9 mouse cellular contexts compared by ENCODE assay signal in genomic region chr13:52565103-52565739, GRCm38 (mm10). TPM values are rescaled to one million over a fixed set of nuclear protein-coding genes. Genes with fewer than 3 reads are reported as not detected.
DNase-seq lines count a peak whose midpoint lies in the region; ATAC-seq and TF ChIP-seq lines count a peak whose summit lies in the region.
"Had no signal": no experiment of that assay in that cellular context is flagged by ENCODE, and none has a peak within 500 bp of the region (broad histone marks: within the 10 kb centered on the region; RNA-seq: fewer than 3 reads in every experiment).

No protein-coding gene starts in this region.

- WGBS in midbrain, embryonic 14.5 days = 71% methylated on average over 18 of the region's 18 CpGs
- 88% methylated on average over 18 of the region's 18 CpGs for WGBS in midbrain, embryonic 10.5 days
- WGBS in midbrain, postnatal 0 days = 69% methylated on average over 18 of the region's 18 CpGs

- no peak overlapping the region for H3K9ac ChIP-seq in midbrain, embryonic 14.5 days (replicated peaks; ENCODE audit: low read length)
- H3K9ac ChIP-seq in midbrain, postnatal 0 days (replicated peaks; ENCODE audit: low read length, poor library complexity, severe bottlenecking) = no peak overlapping the region
- H3K9ac ChIP-seq: liver, embryonic 13.5 days had no signal

- no peaks in the 10 kb centered on the region for H3K9me3 ChIP-seq in midbrain, embryonic 14.5 days (ENCODE audit: control insufficient read depth, low read length)
- no peaks in the 10 kb centered on the region for H3K9me3 ChIP-seq in midbrain, embryonic 10.5 days (replicated peaks)
- no peaks in the 10 kb centered on the region for H3K9me3 ChIP-seq in midbrain, postnatal 0 days (ENCODE audit: low read length)
- H3K9me3 ChIP-seq: liver, embryonic 13.5 days had no signal

- H3K36me3 ChIP-seq in midbrain, embryonic 14.5 days (ENCODE audit: control insufficient read depth, insufficient read depth, low read length) = no peaks in the 10 kb centered on the region
- H3K36me3 ChIP-seq in midbrain, embryonic 10.5 days = no peaks in the 10 kb centered on the region
- H3K36me3 ChIP-seq in midbrain, postnatal 0 days (ENCODE audit: insufficient read depth, low read length) = no peaks in the 10 kb centered on the region
- H3K36me3 ChIP-seq: liver, embryonic 13.5 days had no signal

- no peak overlapping the region for H3K4me3 ChIP-seq in gastrocnemius, adult 2 months
- no peak overlapping the region for H3K4me3 ChIP-seq in midbrain, embryonic 14.5 days (replicated peaks; ENCODE audit: low read depth, low read length)
- H3K4me3 ChIP-seq in midbrain, embryonic 10.5 days = no peak overlapping the region
- H3K4me3 ChIP-seq in midbrain, postnatal 0 days (ENCODE audit: low read depth, low read length) = no peak overlapping the region
- H3K4me3 ChIP-seq: liver, embryonic 13.5 days had no signal

- ATAC-seq in midbrain, embryonic 14.5 days (ENCODE audit: low FRiP score, low TSS enrichment) = no peak
- 0 out of 2 replicates have a peak, but pooled peaks have one; percentile 5 for ATAC-seq in midbrain, postnatal 0 days (ENCODE audit: low FRiP score)

- peaks cover 11% of the 10 kb centered on the region for H3K4me1 ChIP-seq in midbrain, embryonic 14.5 days (ENCODE audit: control insufficient read depth, insufficient read depth, low read length)
- H3K4me1 ChIP-seq in midbrain, embryonic 10.5 days = peaks cover 18% of the 10 kb centered on the region
- no peaks in the 10 kb centered on the region for H3K4me1 ChIP-seq in midbrain, postnatal 0 days (ENCODE audit: insufficient read depth, low read length)
- H3K4me1 ChIP-seq: liver, embryonic 13.5 days had no signal

- H3K27me3 ChIP-seq in midbrain, embryonic 14.5 days (ENCODE audit: control insufficient read depth, insufficient read depth, low read length) = no peaks in the 10 kb centered on the region
- no peaks in the 10 kb centered on the region for H3K27me3 ChIP-seq in midbrain, embryonic 10.5 days (ENCODE audit: low read depth, poor library complexity, severe bottlenecking)
- no peaks in the 10 kb centered on the region for H3K27me3 ChIP-seq in midbrain, postnatal 0 days (ENCODE audit: insufficient read depth, low read length)
- H3K27me3 ChIP-seq: liver, embryonic 13.5 days had no signal

- no peak for DNase-seq in gastrocnemius, adult 2 months
- DNase-seq in gastrocnemius, postnatal 25 days = no peak
- DNase-seq in midbrain, embryonic 14.5 days = peak; percentile 73
- no peak for DNase-seq in midbrain, embryonic 10.5 days (ENCODE audit: low spot score)
- DNase-seq in brain, adult 2 months (ENCODE audit: low read depth, low spot score) = peak; percentile 71
- DNase-seq in midbrain, postnatal 0 days (ENCODE audit: low spot score) = peak; percentile 69
- DNase-seq in testis, postnatal 10 days (ENCODE audit: low spot score) = no peak
- DNase-seq in gastrocnemius, adult 18-20 months (ENCODE audit: low spot score) = no peak
- DNase-seq: liver, embryonic 13.5 days had no signal

- intact Hi-C loops in gastrocnemius, adult 2 months (cut with DNase I) = no loop called here

- H3K27ac ChIP-seq in gastrocnemius, adult 2 months = no peak overlapping the region
- H3K27ac ChIP-seq in midbrain, embryonic 14.5 days (replicated peaks; ENCODE audit: low read depth, low read length) = no peak overlapping the region
- no peak overlapping the region for H3K27ac ChIP-seq in midbrain, embryonic 10.5 days (replicated peaks)
- H3K27ac ChIP-seq in midbrain, postnatal 0 days (ENCODE audit: low read depth, low read length) = no peak overlapping the region
- H3K27ac ChIP-seq: liver, embryonic 13.5 days had no signal

- no peak overlapping the region for H3K4me2 ChIP-seq in midbrain, embryonic 14.5 days (ENCODE audit: low read length)
- H3K4me2 ChIP-seq in midbrain, postnatal 0 days (ENCODE audit: low read depth, low read length, poor library complexity, severe bottlenecking) = no peak overlapping the region
- H3K4me2 ChIP-seq: liver, embryonic 13.5 days had no signal

- peak; percentile 42 for TF ChIP-seq CTCF in gastrocnemius, adult 2 months (IDR thresholded peaks at IDR 0.05)
- TF ChIP-seq CTCF in midbrain, postnatal 0 days (IDR thresholded peaks at IDR 0.05) = peak; percentile 83

RNA-seq across cellular contexts. Expression of gene Syk, which starts 17.8 kb away (rescaled TPM):
- 1 to 10 TPM; 1.9 to 2.2 TPM for total RNA-seq in gastrocnemius, adult 2 months (2021)
- total RNA-seq in gastrocnemius, postnatal 25 days (2021) = 1 to 10 TPM; 2.8 to 3.0 TPM
- polyA plus RNA-seq in midbrain, embryonic 14.5 days (2014; fragmentation: Nextera tagmentation; extraction: Ambion mirVana) = 0.77 and 1.9 TPM in 2 replicates
- polyA plus RNA-seq in midbrain, embryonic 10.5 days (2016; fragmentation: Nextera tagmentation; extraction: Ambion mirVana) = 2.3 and 3.0 TPM in 2 replicates
- 2.8 and 3.1 TPM in 2 replicates for total RNA-seq in midbrain, postnatal 0 days (2014; rRNA removed)
- 0.90 and 0.91 TPM in 2 replicates for polyA plus RNA-seq in midbrain, postnatal 0 days (2015; fragmentation: Nextera tagmentation; extraction: Ambion mirVana)
- 1 to 10 TPM; 1.5 to 2.6 TPM for total RNA-seq in gastrocnemius, adult 18-20 months (2021)

RNA-seq across cellular contexts. Expression of gene Diras2, which starts 34.1 kb away (rescaled TPM):
- total RNA-seq in gastrocnemius, adult 2 months (2021) = under 1 TPM in 1 of 2 experiments, not detected in 1; 0.06 TPM
- total RNA-seq in gastrocnemius, postnatal 25 days (2021) = under 1 TPM in 1 of 2 experiments, not detected in 1; 0.08 TPM
- 3.9 and 5.7 TPM in 2 replicates for polyA plus RNA-seq in midbrain, embryonic 14.5 days (2014; fragmentation: Nextera tagmentation; extraction: Ambion mirVana)
- 0.04 and 0.09 TPM in 2 replicates for polyA plus RNA-seq in midbrain, embryonic 10.5 days (2016; fragmentation: Nextera tagmentation; extraction: Ambion mirVana)
- 57.1 and 68.2 TPM in 2 replicates for total RNA-seq in midbrain, postnatal 0 days (2014; rRNA removed)
- 6.8 and 7.0 TPM in 2 replicates for polyA plus RNA-seq in midbrain, postnatal 0 days (2015; fragmentation: Nextera tagmentation; extraction: Ambion mirVana)
- under 1 TPM; 0.07 to 0.14 TPM for total RNA-seq in gastrocnemius, adult 18-20 months (2021)

Comparison
In these comparisons a context has a peak if more than half of its experiments do, and no peak if none do; other contexts are left out.
1. DNase-seq: peak in midbrain, embryonic 14.5 days (single experiment), brain, adult 2 months (single experiment) and midbrain, postnatal 0 days (single experiment); none in gastrocnemius, adult 2 months (single experiment), gastrocnemius, postnatal 25 days (single experiment), midbrain, embryonic 10.5 days (single experiment), testis, postnatal 10 days (single experiment) and gastrocnemius, adult 18-20 months (single experiment).
2. RNA of gene Diras2, which starts 34.1 kb away (total RNA-seq): 57.1 to 68.2 TPM in midbrain, postnatal 0 days; 0.07 to 0.14 TPM in gastrocnemius, adult 18-20 months, 0.08 TPM in gastrocnemius, postnatal 25 days and 0.06 TPM in gastrocnemius, adult 2 months; every median in the first group is over 10 times any median in the second.